Mouse (Mus musculus) embryonic facial prominence, embryonic 13.5 days (tissue): ENCODE data around the gene Stard7. TPM values are rescaled to one million over a fixed set of nuclear protein-coding genes. Genes with fewer than 3 reads are reported as not detected.

Experiments
- ATAC-seq: fragments of 200-750 bp; cut with Nextera tagmentation; 2 replicates; pipeline ENCODE4 v1.8.0; 2017; ENCODE audit warnings: low read depth; ENCODE audit not compliant: insufficient number of reproducible peaks, insufficient read depth, low FRiP score, low TSS enrichment
- H3K27ac ChIP-seq: fragments of 300-500 bp; sonication (generic); 2 replicates; pipeline ENCODE4 v1.5.1; 2015; ENCODE audit warnings: moderate library complexity, mild to moderate bottlenecking, inconsistent platforms
- H3K27me3 ChIP-seq: fragments of 300-500 bp; sonication (generic); 2 replicates; pipeline ENCODE4 v1.6.1; 2015; ENCODE audit warnings: mild to moderate bottlenecking, inconsistent platforms
- H3K36me3 ChIP-seq: fragments of 300-500 bp; sonication (generic); 2 replicates; pipeline ENCODE4 v1.6.1; 2015; ENCODE audit warnings: mild to moderate bottlenecking, inconsistent platforms
- H3K4me1 ChIP-seq: fragments of 300-500 bp; sonication (generic); 2 replicates; pipeline ENCODE4 v1.6.1; 2015; ENCODE audit warnings: inconsistent platforms
- H3K4me2 ChIP-seq: fragments of 300-500 bp; sonication (generic); 2 replicates; pipeline ENCODE4 v1.6.1; 2015; ENCODE audit warnings: moderate library complexity, mild to moderate bottlenecking, inconsistent platforms
- H3K4me3 ChIP-seq: fragments of 300-500 bp; sonication (generic); 2 replicates; pipeline ENCODE4 v1.5.1; 2015; ENCODE audit warnings: mild to moderate bottlenecking, inconsistent platforms
- H3K9ac ChIP-seq: fragments of 300-500 bp; sonication (generic); 2 replicates; pipeline ENCODE4 v1.6.1; 2015; ENCODE audit warnings: mild to moderate bottlenecking, inconsistent platforms
- H3K9me3 ChIP-seq: fragments of 300-500 bp; sonication (generic); 2 replicates; pipeline ENCODE4 v1.6.1; 2016; ENCODE audit warnings: inconsistent platforms
- WGBS: fragments of 180-500 bp; shearing (Covaris S2); methylation state at CpG from one replicate; pipeline ENCODE4 v1.1.7; 2015; ENCODE audit warnings: mixed read lengths; 5-methylcytosine and 5-hydroxymethylcytosine counted together
- polyA plus RNA-seq: library from polyadenylated mRNA; unstranded; fragments of >200 nt; fragmentation: Nextera tagmentation; extraction: Ambion mirVana; gene quantifications from 2 replicates; pipeline ENCODE4 v1.2.1, GENCODE M21; 2015

The Stard7 gene
- polyA plus RNA-seq, 1 experiment from 2014 or later: 69.1 TPM

GRCm38 (mm10) chr2:127310685-127311084, 40.7 kb downstream of the Stard7 start:
- Histone ChIP-seq H3K36me3 (no peaks in the 10 kb centered on the region), H3K9me3 (no peaks in the 10 kb centered on the region)

GRCm38 (mm10) chr2:127311193-127311592, 41.2 kb downstream of the Stard7 start:
- Histone ChIP-seq H3K4me2 (no peak overlapping the region), H3K9me3 (no peaks in the 10 kb centered on the region), H3K9ac (no peak overlapping the region), H3K4me3 (no peak overlapping the region), H3K27me3 (no peaks in the 10 kb centered on the region), H3K36me3 (no peaks in the 10 kb centered on the region), H3K27ac (no peak overlapping the region), H3K4me1 (no peaks in the 10 kb centered on the region)
- ATAC-seq: no peak
- 87% methylated on average over 1 of the region's 1 CpGs for WGBS

More at GRCm38 (mm10) chr2:127310685-127311084, 40.7 kb downstream of the Stard7 start:
- Histone ChIP-seq H3K9ac (no peak overlapping the region), H3K4me3 (no peak overlapping the region), H3K27ac (no peak overlapping the region), H3K4me2 (no peak overlapping the region), H3K4me1 (no peaks in the 10 kb centered on the region), H3K27me3 (no peaks in the 10 kb centered on the region)
- no peak for ATAC-seq
- WGBS: 88% methylated on average over 7 of the region's 7 CpGs

GRCm38 (mm10) chr2:127312801-127313200, 42.8 kb downstream of the Stard7 start:
- H3K4me1 ChIP-seq: no peaks in the 10 kb centered on the region
- no peak overlapping the region for H3K4me2 ChIP-seq
- H3K9me3 ChIP-seq: no peaks in the 10 kb centered on the region
- H3K27me3 ChIP-seq: no peaks in the 10 kb centered on the region
- H3K4me3 ChIP-seq: no peak overlapping the region
- no peaks in the 10 kb centered on the region for H3K36me3 ChIP-seq
- H3K9ac ChIP-seq: no peak overlapping the region
- no peak overlapping the region for H3K27ac ChIP-seq
- 92% methylated on average over 4 of the region's 4 CpGs for WGBS
- ATAC-seq: no peak

- no peak for ATAC-seq
- Histone ChIP-seq H3K9ac (no peak overlapping the region), H3K27me3 (no peaks in the 10 kb centered on the region), H3K4me1 (no peaks in the 10 kb centered on the region), H3K9me3 (no peaks in the 10 kb centered on the region), H3K27ac (no peak overlapping the region), H3K36me3 (no peaks in the 10 kb centered on the region), H3K4me2 (no peak overlapping the region), H3K4me3 (no peak overlapping the region)
- WGBS: 49% methylated on average over 4 of the region's 4 CpGs
Measured at GRCm38 (mm10) chr2:127313878-127314277, 43.9 kb downstream of the Stard7 start.

- H3K27me3 ChIP-seq: no peaks in the 10 kb centered on the region
- 76% methylated on average over 6 of the region's 6 CpGs for WGBS
- no peak overlapping the region for H3K4me3 ChIP-seq
- H3K9me3 ChIP-seq: no peaks in the 10 kb centered on the region
- H3K9ac ChIP-seq: no peak overlapping the region
- ATAC-seq: no peak
- H3K27ac ChIP-seq: no peak overlapping the region
- H3K4me1 ChIP-seq: no peaks in the 10 kb centered on the region
- no peaks in the 10 kb centered on the region for H3K36me3 ChIP-seq
- no peak overlapping the region for H3K4me2 ChIP-seq
Measured at GRCm38 (mm10) chr2:127314467-127315154, 44.6 kb downstream of the Stard7 start.

- WGBS: 95% methylated on average over 1 of the region's 1 CpGs
- no peak overlapping the region for H3K4me3 ChIP-seq
- no peak overlapping the region for H3K4me2 ChIP-seq
- ATAC-seq: no peak
- H3K4me1 ChIP-seq: no peaks in the 10 kb centered on the region
- H3K9ac ChIP-seq: no peak overlapping the region
- H3K9me3 ChIP-seq: no peaks in the 10 kb centered on the region
- no peaks in the 10 kb centered on the region for H3K27me3 ChIP-seq
- H3K36me3 ChIP-seq: no peaks in the 10 kb centered on the region
- no peak overlapping the region for H3K27ac ChIP-seq
Measured at GRCm38 (mm10) chr2:127315155-127315470, 45.1 kb downstream of the Stard7 start.

- ATAC-seq: no peak
- H3K36me3 ChIP-seq: no peaks in the 10 kb centered on the region
- no peaks in the 10 kb centered on the region for H3K4me1 ChIP-seq
- 77% methylated on average over 5 of the region's 5 CpGs for WGBS
- H3K4me2 ChIP-seq: no peak overlapping the region
- no peaks in the 10 kb centered on the region for H3K27me3 ChIP-seq
- H3K9ac ChIP-seq: no peak overlapping the region
- no peaks in the 10 kb centered on the region for H3K9me3 ChIP-seq
- no peak overlapping the region for H3K27ac ChIP-seq
- no peak overlapping the region for H3K4me3 ChIP-seq
Measured at GRCm38 (mm10) chr2:127316431-127316830, 46.4 kb downstream of the Stard7 start.

GRCm38 (mm10) chr2:127318136-127318535, 48.1 kb downstream of the Stard7 start:
- H3K4me1 ChIP-seq: no peaks in the 10 kb centered on the region
- H3K9ac ChIP-seq: no peak overlapping the region
- H3K4me3 ChIP-seq: no peak overlapping the region
- H3K27ac ChIP-seq: no peak overlapping the region
- 88% methylated on average over 4 of the region's 4 CpGs for WGBS
- no peak overlapping the region for H3K4me2 ChIP-seq
- no peaks in the 10 kb centered on the region for H3K9me3 ChIP-seq
- no peak for ATAC-seq
- no peaks in the 10 kb centered on the region for H3K27me3 ChIP-seq
- H3K36me3 ChIP-seq: no peaks in the 10 kb centered on the region

- Histone ChIP-seq H3K27ac (no peak overlapping the region), H3K36me3 (no peaks in the 10 kb centered on the region), H3K9me3 (no peaks in the 10 kb centered on the region), H3K4me1 (0 out of 2 replicates have a peak, but pooled peaks cover 4% of the 10 kb centered on the region), H3K4me2 (no peak overlapping the region), H3K27me3 (no peaks in the 10 kb centered on the region), H3K4me3 (no peak overlapping the region), H3K9ac (no peak overlapping the region)
- WGBS: 67% methylated on average over 4 of the region's 4 CpGs
- no peak for ATAC-seq
Measured at GRCm38 (mm10) chr2:127319071-127319470, 49.1 kb downstream of the Stard7 start.

- WGBS: 67% methylated on average over 6 of the region's 6 CpGs
- Histone ChIP-seq H3K9ac (no peak overlapping the region), H3K4me2 (no peak overlapping the region), H3K4me1 (0 out of 2 replicates have a peak, but pooled peaks cover 4% of the 10 kb centered on the region), H3K27ac (no peak overlapping the region), H3K4me3 (no peak overlapping the region), H3K36me3 (no peaks in the 10 kb centered on the region), H3K27me3 (no peaks in the 10 kb centered on the region), H3K9me3 (no peaks in the 10 kb centered on the region)
- ATAC-seq: no peak
Measured at GRCm38 (mm10) chr2:127322671-127323285, 52.8 kb downstream of the Stard7 start.

- Histone ChIP-seq H3K4me3 (no peak overlapping the region), H3K36me3 (no peaks in the 10 kb centered on the region), H3K4me2 (no peak overlapping the region), H3K4me1 (0 out of 2 replicates have a peak, but pooled peaks cover 4% of the 10 kb centered on the region), H3K9ac (no peak overlapping the region), H3K9me3 (no peaks in the 10 kb centered on the region), H3K27ac (no peak overlapping the region), H3K27me3 (no peaks in the 10 kb centered on the region)
- WGBS: 92% methylated on average over 1 of the region's 1 CpGs
- ATAC-seq: no peak
Measured at GRCm38 (mm10) chr2:127323667-127324066, 53.6 kb downstream of the Stard7 start.

- Histone ChIP-seq H3K9me3 (no peaks in the 10 kb centered on the region), H3K4me3 (no peak overlapping the region), H3K36me3 (no peaks in the 10 kb centered on the region), H3K4me1 (0 out of 2 replicates have a peak, but pooled peaks cover 4% of the 10 kb centered on the region), H3K27me3 (no peaks in the 10 kb centered on the region), H3K9ac (no peak overlapping the region), H3K27ac (no peak overlapping the region), H3K4me2 (no peak overlapping the region)
- no peak for ATAC-seq
- WGBS: 76% methylated on average over 7 of the region's 7 CpGs
Measured at GRCm38 (mm10) chr2:127324456-127324855, 54.4 kb downstream of the Stard7 start.
